Mouse (Mus musculus) MEL (cell line): ENCODE results near the gene Gm36864. TPM values are rescaled to one million over a fixed set of nuclear protein-coding genes. Genes with fewer than 3 reads are reported as not detected.
"Not testable (repeated sequence)": the region's sequence is repeated elsewhere in the genome, so short reads cannot be mapped to it uniquely, and the experiment has no call there.

Experiments
- DNase-seq: peaks from one replicate; pipeline ENCODE4 v3.0.0; 2011; ENCODE audit warnings: low read depth, low spot score
- H3K27ac ChIP-seq: 2 replicates; pipeline ENCODE4 v1.5.1; 2012; ENCODE audit warnings: low read depth, mild to moderate bottlenecking, control low read depth, low read length, moderate library complexity; ENCODE audit not compliant: control insufficient read depth
- H3K27me3 ChIP-seq, 2 experiments: fragments of 150-350 bp in 1 of 2; sonication (generic) in 1 of 2; 2 replicates each; pipeline ENCODE4 v1.6.1; 2012; ENCODE audit warnings: low read length in 2 of 2, mild to moderate bottlenecking in 2 of 2, improper control_type of control experiment in 1 of 2, moderate library complexity in 1 of 2; ENCODE audit not compliant: insufficient read depth in 2 of 2, control insufficient read depth in 1 of 2
- H3K36me3 ChIP-seq, 2 experiments: 2 replicates each; pipeline ENCODE4 v1.6.1; 2012 to 2014; ENCODE audit warnings: low read length in 2 of 2, improper control_type of control experiment in 1 of 2, inconsistent platforms in 1 of 2, mild to moderate bottlenecking in 1 of 2; ENCODE audit not compliant: insufficient read depth in 2 of 2, control insufficient read depth in 1 of 2
- H3K4me1 ChIP-seq, 2 experiments: fragments of 150-350 bp in 1 of 2; sonication (generic) in 1 of 2; 2 replicates each; pipeline ENCODE4 v1.6.1; 2012; ENCODE audit warnings: low read length in 2 of 2, improper control_type of control experiment in 1 of 2, mild to moderate bottlenecking in 1 of 2; ENCODE audit not compliant: insufficient read depth in 2 of 2, control insufficient read depth in 1 of 2
- H3K4me3 ChIP-seq, 2 experiments: fragments of 150-350 bp in 1 of 2; sonication (generic) in 1 of 2; 2 replicates each; pipeline ENCODE4 v1.5.1; 2012; ENCODE audit warnings: low read depth in 2 of 2, low read length in 2 of 2, mild to moderate bottlenecking in 2 of 2, moderate library complexity in 2 of 2, control low read depth in 1 of 2, improper control_type of control experiment in 1 of 2; ENCODE audit not compliant: control insufficient read depth in 1 of 2, insufficient read depth in 1 of 2
- H3K79me2 ChIP-seq: 2 replicates; pipeline ENCODE4 v1.6.1; 2012; ENCODE audit warnings: mild to moderate bottlenecking, low read length, moderate library complexity; ENCODE audit not compliant: control insufficient read depth, poor library complexity, insufficient read depth
- H3K9ac ChIP-seq: 2 replicates; pipeline ENCODE4 v1.6.1; 2012; ENCODE audit warnings: low read depth, mild to moderate bottlenecking, control low read depth, low read length, moderate library complexity; ENCODE audit not compliant: control insufficient read depth, poor library complexity, severe bottlenecking
- H3K9me3 ChIP-seq: fragments of 150-350 bp; sonication (generic); replicated peaks from 2 replicates; pipeline ENCODE4 v1.6.1; 2012; ENCODE audit warnings: mild to moderate bottlenecking, low read length, improper control_type of control experiment, moderate library complexity; ENCODE audit not compliant: insufficient read depth
- CTCF ChIP-seq, 3 experiments: IDR thresholded peaks in 2 of 3; conservative IDR thresholded peaks in 1 of 3; 2 replicates each; pipeline ENCODE4 v1.5.1; 2011 to 2012; ENCODE audit warnings: low read length in 3 of 3, low read depth in 2 of 3, mild to moderate bottlenecking in 2 of 3, improper control_type of control experiment in 1 of 3, inconsistent platforms in 1 of 3, mixed read lengths in 1 of 3, moderate library complexity in 1 of 3; ENCODE audit not compliant: control insufficient read depth in 1 of 3, insufficient read depth in 1 of 3, poor library complexity in 1 of 3, severe bottlenecking in 1 of 3
- EP300 ChIP-seq, 2 experiments: IDR thresholded peaks; 2 replicates each; pipeline ENCODE4 v1.6.1; 2011; ENCODE audit warnings: improper control_type of control experiment in 2 of 2, low read length in 2 of 2, low read depth in 1 of 2, mild to moderate bottlenecking in 1 of 2
- MAX ChIP-seq: IDR thresholded peaks from 2 replicates; pipeline ENCODE4 v1.6.1; 2011; ENCODE audit warnings: low read length, improper control_type of control experiment
- MEF2A ChIP-seq: IDR thresholded peaks from 2 replicates; pipeline ENCODE4 v1.6.1; 2014; ENCODE audit warnings: low read depth, mild to moderate bottlenecking, inconsistent platforms, low read length, improper control_type of control experiment; ENCODE audit not compliant: poor library complexity, insufficient replicate concordance, severe bottlenecking; ENCODE audit errors: extremely low read depth
- MYB ChIP-seq: IDR thresholded peaks from 2 replicates; pipeline ENCODE4 v1.6.1; 2011; ENCODE audit warnings: mild to moderate bottlenecking, low read depth, low read length, improper control_type of control experiment
- NELFE ChIP-seq: IDR thresholded peaks from 2 replicates; pipeline ENCODE4 v1.6.1; 2011; ENCODE audit warnings: low read depth, low read length, improper control_type of control experiment
- NRF1 ChIP-seq: IDR thresholded peaks from 2 replicates; pipeline ENCODE4 v1.6.1; 2014; ENCODE audit warnings: low read depth, mild to moderate bottlenecking, inconsistent platforms, low read length, improper control_type of control experiment, moderate library complexity; ENCODE audit not compliant: poor library complexity, insufficient read depth, severe bottlenecking
- POLR2A ChIP-seq, 2 experiments: IDR thresholded peaks; 2 replicates each; pipeline ENCODE4 v1.6.1; 2011 to 2012; ENCODE audit warnings: low read length in 2 of 2, mild to moderate bottlenecking in 2 of 2, control low read depth in 1 of 2, improper control_type of control experiment in 1 of 2, low read depth in 1 of 2, moderate library complexity in 1 of 2; ENCODE audit not compliant: control insufficient read depth in 1 of 2, insufficient read depth in 1 of 2, poor library complexity in 1 of 2
- POLR2AphosphoS2 ChIP-seq: IDR thresholded peaks from 2 replicates; pipeline ENCODE4 v1.6.1; 2011; ENCODE audit warnings: low read length, improper control_type of control experiment
- USF2 ChIP-seq, 2 experiments: IDR thresholded peaks; 2 replicates each; pipeline ENCODE4 v1.6.1; 2011 to 2012; ENCODE audit warnings: improper control_type of control experiment in 2 of 2, low read length in 2 of 2, borderline replicate concordance in 1 of 2, inconsistent platforms in 1 of 2, low read depth in 1 of 2, mild to moderate bottlenecking in 1 of 2; ENCODE audit not compliant: insufficient read depth in 1 of 2
- polyA plus RNA-seq, 2 experiments: library from polyadenylated mRNA; stranded (reverse) in 1 of 2; unstranded in 1 of 2; fragments of >175 nt in 1 of 2; fragments of >200 nt in 1 of 2; gene quantifications; 2 replicates each; pipeline versions ENCODE4 v1.2.1 to v1.2.4; 2012; ENCODE audit warnings: low replicate concordance in 2 of 2, low read depth in 1 of 2; ENCODE audit not compliant: insufficient read length in 2 of 2, insufficient read depth in 1 of 2, missing spikeins in 1 of 2
- total RNA-seq: library from RNA; depleted of rRNA; stranded (reverse); fragments of 300-350 nt; gene quantifications from 2 replicates; pipeline ENCODE4 v1.2.3, GENCODE M21; 2012

The Gm36864 gene
- total and polyA plus RNA-seq, 3 experiments = 0.08 TPM; not detected in 2

DNA sequence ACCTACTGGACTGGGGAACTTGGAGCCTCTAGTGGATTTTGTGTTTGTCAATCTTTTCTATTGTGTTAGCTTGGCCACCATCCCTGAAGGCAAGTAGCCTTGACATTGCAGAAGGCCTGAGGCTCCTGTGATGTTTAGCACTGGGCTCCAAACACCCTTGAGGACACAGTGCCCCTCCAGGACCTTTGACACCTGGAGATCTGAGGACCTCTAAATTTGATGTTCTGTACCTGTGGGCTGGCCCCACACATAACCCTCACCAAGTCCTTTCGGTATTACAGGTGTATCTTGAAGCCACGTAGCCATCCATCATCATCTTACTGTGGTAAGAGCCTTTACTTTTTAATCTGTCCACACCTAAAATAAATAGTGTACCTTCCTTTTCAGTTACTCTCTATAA, 12.0 kb downstream of the Gm36864 start:
- Histone ChIP-seq H3K27me3 (no peaks in the 10 kb centered on the region), H3K4me1 (peaks cover 0 to 15% of the 10 kb centered on the region in 2 experiments; a peak in 2 of 4 replicates), H3K9ac (peak overlapping the region; percentile 63), H3K27ac (peak overlapping the region; percentile 36; the same call in 1 of the 2 replicates), H3K4me3 (peak overlapping the region; percentile 47 to 67), H3K36me3 (peaks cover 12 to 15% of the 10 kb centered on the region in 2 experiments), H3K9me3 (no peaks in the 10 kb centered on the region), H3K79me2 (peaks cover 27% of the 10 kb centered on the region)
- TF ChIP-seq NELFE = no peak
- DNase-seq = no peak

DNA sequence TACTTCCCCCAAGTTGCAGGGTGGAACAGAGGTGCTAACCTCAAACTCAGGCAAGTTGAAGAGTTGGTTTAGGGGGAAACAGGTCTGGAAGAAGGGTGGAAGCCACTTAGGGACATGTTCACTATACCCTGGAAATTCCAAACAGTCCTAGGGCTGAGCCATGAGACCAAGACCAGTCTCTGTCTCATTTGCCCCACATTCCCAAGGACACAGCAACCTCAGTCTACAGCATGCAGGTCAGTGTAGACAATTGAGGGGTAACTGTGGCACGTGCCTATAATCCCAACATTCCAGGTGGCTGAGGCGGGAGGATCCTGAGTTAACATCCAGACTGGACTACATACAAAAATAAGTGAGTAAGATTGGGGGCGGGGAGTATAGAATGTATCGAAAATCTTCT, 13.3 kb downstream of the Gm36864 start:
- TF ChIP-seq MYB (no peak), POLR2A (IDR thresholded peaks at IDR 0.05; ENCODE audit: control insufficient read depth in 1 of 2, insufficient read depth in 1 of 2, low read depth in 1 of 2, low read length in 2 of 2, poor library complexity in 1 of 2) (peak in 1 of 2 experiments; percentile 45; a peak in 2 of 4 replicates)
- TF ChIP-seq, all 39 proteins: peak for 1
- Histone ChIP-seq H3K27me3 (no peaks in the 10 kb centered on the region), H3K4me1 (peaks cover 0 to 15% of the 10 kb centered on the region in 2 experiments; a peak in 2 of 4 replicates), H3K9ac (no peak overlapping the region), H3K27ac (no peak overlapping the region), H3K4me3 (no peak overlapping the region), H3K36me3 (peaks cover 12 to 15% of the 10 kb centered on the region in 2 experiments), H3K79me2 (peaks cover 27% of the 10 kb centered on the region), H3K9me3 (no peaks in the 10 kb centered on the region)
- no peak for DNase-seq

DNA sequence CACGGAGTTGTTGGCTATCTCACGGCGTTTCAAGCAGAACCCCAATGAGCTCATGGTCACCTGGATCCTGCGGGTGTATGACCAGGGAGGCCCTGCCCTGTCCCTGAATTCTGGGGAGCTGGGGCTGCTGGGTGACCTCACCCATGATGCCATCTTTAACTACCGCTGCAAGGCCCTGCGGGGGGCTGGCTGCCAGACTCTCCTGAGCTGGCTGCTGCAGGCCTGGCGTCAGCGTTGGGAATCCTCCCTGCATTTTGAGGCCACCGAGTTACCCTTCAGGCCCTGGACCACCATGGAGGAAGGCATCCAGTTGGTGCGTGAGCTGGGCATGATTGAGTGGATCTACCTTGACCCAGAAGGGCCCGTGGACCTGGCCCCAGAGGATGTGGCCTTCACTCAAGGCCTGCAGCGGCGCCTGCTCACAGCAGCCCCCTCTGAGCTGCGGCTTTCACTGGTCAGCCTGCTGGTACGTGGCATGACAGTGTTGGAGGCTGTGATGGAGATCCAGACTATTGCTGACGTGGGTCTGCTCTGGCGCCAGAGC, 14.8 kb downstream of the Gm36864 start:
- not testable (repeated sequence) for H3K27me3 ChIP-seq, DNase-seq, H3K27ac ChIP-seq, H3K9ac ChIP-seq, H3K4me1 ChIP-seq, H3K9me3 ChIP-seq, H3K4me3 ChIP-seq
- peaks cover 26% of the 10 kb centered on the region for H3K79me2 ChIP-seq
- peak in 1 of 2 experiments; percentile 28; a peak in 1 of 4 replicates for TF ChIP-seq POLR2A (IDR thresholded peaks at IDR 0.05; ENCODE audit: control insufficient read depth in 1 of 2, insufficient read depth in 1 of 2, low read depth in 1 of 2, low read length in 2 of 2, poor library complexity in 1 of 2)
- peaks cover 12 to 15% of the 10 kb centered on the region in 2 experiments for H3K36me3 ChIP-seq

DNA sequence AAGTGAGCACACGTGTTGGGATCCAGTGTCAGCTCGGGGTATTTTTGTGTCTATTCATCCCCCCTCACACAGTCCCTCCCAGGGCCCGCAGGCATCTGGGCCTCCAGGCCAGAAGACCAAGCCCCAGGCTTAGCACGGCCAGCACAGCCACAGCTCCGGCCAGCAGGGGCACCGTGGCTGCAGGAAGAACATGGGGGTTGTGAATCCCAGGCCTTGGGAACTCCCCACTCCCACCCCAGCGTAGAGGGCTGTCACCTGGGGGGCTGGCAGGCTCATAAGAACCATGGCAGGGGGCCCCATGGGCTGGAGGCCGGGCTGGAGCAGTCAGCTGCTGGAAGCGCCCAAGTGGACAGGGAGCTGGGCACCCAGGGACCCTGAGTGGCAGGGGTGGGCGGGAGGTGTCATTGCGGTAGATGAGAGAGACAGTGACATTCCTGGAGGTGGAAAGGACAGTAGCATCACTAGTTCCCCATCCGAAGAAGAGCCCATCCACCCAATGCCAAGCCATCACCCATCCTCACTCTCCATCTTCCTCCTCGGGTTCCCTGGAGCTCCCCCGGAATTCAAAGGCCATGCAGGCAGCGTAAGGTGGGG, 17.1 kb downstream of the Gm36864 start:
- H3K9ac ChIP-seq = no peak overlapping the region
- peaks cover 8% of the 10 kb centered on the region for H3K79me2 ChIP-seq
- H3K4me1 ChIP-seq = 0 out of 4 replicates have a peak, but pooled peaks cover 0 to 5% of the 10 kb centered on the region in 2 experiments
- H3K9me3 ChIP-seq = no peaks in the 10 kb centered on the region
- no peaks in the 10 kb centered on the region for H3K27me3 ChIP-seq
- DNase-seq = peak; percentile 55
- H3K27ac ChIP-seq = no peak overlapping the region
- H3K4me3 ChIP-seq = no peak overlapping the region
- TF ChIP-seq EP300 (IDR thresholded peaks at IDR 0.05; ENCODE audit: low read depth in 1 of 2, low read length in 2 of 2) = peak in 1 of 2 experiments; percentile 4; a peak in 1 of 4 replicates
- TF ChIP-seq NRF1 = no peak
- TF ChIP-seq USF2 (IDR thresholded peaks at IDR 0.05; ENCODE audit: borderline replicate concordance in 1 of 2, insufficient read depth in 1 of 2, low read depth in 1 of 2, low read length in 2 of 2) = no peak
- TF ChIP-seq CTCF (IDR thresholded peaks at IDR 0.05 in 2 of 3, conservative IDR thresholded peaks at IDR 0.05 in 1 of 3; ENCODE audit: control insufficient read depth in 1 of 3, insufficient read depth in 1 of 3, low read depth in 2 of 3, low read length in 3 of 3, poor library complexity in 1 of 3, severe bottlenecking in 1 of 3) = peak in 1 of 3 experiments; percentile 10; a peak in 2 of 6 replicates
- no peak for TF ChIP-seq MEF2A
- no peak for TF ChIP-seq MAX
- peak; percentile 49 to 71; a peak in 2 of 4 replicates for TF ChIP-seq POLR2A (IDR thresholded peaks at IDR 0.05; ENCODE audit: control insufficient read depth in 1 of 2, insufficient read depth in 1 of 2, low read depth in 1 of 2, low read length in 2 of 2, poor library complexity in 1 of 2)
- peak; percentile 85; the same call in 1 of the 2 replicates for TF ChIP-seq POLR2AphosphoS2
- H3K36me3 ChIP-seq = peaks cover 10 to 11% of the 10 kb centered on the region in 2 experiments
